Mouse (Mus musculus) granulocyte monocyte progenitor cell, adult 5-6 weeks (primary cell): ENCODE measurements around the gene Eef1e1. TPM values are rescaled to one million over a fixed set of nuclear protein-coding genes. Genes with fewer than 3 reads are reported as not detected.
"Not testable (repeated sequence)": the region's sequence is repeated elsewhere in the genome, so short reads cannot be mapped to it uniquely, and the experiment has no call there.

Experiments used
- ATAC-seq: replicated peaks from 2 replicates; pipeline ENCODE4 v1.8.0; 2016; ENCODE audit warnings: mild to moderate bottlenecking, moderate TSS enrichment, inconsistent platforms; ENCODE audit not compliant: poor library complexity, severe bottlenecking
- total RNA-seq, 2 experiments: library from RNA; stranded (forward) in 1 of 2; stranded (reverse) in 1 of 2; fragments of 200-712, 200-1000 nt in 1 of 2; fragments of >200 nt in 1 of 2; fragmentation: Nextera tagmentation in 1 of 2; gene quantifications; 2 replicates each; pipeline ENCODE4 v1.2.3; 2014 to 2017

Eef1e1 gene
- total RNA-seq, 2 experiments from 2014 or later: 50.7 to 57.7 TPM

DNA sequence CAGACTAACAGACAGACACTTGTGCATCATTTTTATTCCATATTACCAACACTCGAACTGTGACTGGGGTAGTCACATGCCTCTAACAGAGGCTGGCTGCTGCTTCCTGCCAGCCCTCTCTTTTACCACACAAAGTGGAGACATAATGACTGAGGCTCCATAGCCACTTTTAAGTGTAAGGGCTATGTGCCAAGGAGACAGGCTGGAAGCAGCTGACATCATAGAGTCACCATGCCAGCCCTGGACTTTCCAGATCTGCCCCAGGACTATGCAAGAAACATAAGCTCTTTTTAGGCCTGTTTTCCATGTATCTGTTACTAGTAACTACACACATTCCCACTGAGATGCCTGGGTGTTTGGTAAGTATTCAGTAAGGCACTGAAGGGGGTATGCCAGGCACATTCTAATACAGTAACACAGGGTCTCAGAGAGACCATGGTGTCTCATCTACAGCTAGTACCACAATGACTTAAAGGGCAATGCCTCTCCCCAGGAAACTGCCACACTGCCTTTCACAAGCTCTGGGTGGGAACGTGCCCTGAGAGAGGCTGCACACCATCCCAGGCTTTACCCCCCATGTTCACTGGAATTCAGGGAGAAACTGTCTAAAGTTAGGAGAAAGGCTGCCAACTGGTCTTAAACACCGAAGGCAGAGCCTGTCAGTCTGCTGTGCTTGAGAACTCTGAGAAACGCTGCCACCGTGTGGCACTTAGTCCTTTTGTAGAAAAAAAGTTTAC is 33.2 kb downstream of the Eef1e1 start:
- no peak; the same call in 1 of the 2 replicates for ATAC-seq

DNA sequence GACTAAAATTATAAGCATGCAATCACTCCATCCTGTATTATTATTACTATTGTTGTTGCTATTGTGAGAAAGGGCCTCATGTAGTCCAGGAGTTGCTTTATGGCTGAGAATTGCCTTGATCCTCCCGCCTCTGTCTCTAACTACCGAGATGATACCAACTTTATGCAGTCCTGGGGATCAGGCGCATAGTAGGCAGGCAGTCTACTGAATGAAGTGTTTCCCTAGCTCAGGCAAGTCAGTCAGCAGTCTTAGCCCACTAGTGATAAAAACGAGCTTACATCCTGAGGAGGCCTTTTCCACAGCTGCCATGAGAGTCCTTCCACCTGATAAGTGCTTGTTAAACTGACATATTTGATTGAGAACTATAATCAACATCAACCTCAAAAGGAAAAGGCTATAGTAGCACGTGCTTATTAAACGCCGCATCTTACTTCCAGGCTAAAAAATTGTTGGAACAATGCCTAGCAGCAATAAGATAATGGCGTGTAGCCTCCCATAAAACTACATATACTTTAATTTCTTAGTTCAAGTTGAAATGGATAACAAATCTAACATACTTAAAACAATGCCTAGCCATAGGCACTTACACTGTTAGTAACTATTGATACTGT is 34.5 kb downstream of the Eef1e1 start:
- ATAC-seq: no peak

DNA sequence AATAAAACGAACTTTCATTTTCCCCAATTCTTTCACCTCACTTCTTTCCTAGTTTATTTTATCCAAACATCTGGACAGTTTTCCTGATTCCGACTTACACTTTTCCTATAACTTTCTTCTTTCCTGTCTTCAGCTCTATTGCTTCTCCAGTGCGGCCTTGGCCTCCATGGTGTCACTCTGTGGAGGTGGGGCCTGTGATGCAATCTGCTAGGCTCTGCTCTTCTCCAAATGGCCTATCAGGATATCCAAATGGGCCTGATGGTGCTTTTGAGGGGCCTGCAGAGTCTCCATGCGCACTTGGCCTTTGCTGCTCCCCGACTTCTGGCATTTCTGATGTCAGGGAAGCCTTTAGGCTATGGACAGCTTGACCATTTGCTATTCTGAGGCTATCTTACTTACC is 35.6 kb downstream of the Eef1e1 start:
- no peak for ATAC-seq

DNA sequence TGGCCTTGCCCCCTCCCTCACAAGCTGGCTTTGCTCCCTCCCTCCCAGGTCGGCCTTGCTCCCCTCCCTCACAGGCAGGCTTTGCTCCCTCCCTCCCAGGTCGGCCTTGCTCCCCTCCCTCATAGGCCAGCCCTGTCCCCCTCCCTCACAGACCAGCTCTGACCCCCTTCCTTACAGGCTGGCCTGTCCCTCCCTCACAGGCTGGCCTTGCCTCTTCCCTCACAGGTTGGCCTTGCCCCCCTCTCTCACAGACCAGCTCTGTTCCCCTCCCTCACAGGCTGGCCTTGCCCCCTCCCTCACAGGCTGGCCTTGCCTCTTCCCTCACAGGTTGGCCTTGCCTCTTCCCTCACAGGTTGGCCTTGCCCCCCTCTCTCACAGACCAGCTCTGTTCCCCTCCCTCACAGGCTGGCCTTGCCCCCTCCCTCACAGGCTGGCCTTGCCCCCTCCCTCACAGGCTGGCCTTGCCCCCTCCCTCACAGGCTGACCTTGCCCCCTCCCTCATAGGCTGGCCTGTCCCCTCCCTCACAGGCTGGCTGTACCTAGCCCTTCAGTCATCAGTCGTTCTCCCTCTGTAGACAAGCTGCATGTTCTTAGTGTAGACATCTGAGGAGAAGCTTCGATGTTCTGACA is 40.7 kb downstream of the Eef1e1 start:
- ATAC-seq: not testable (repeated sequence)

- no peak for ATAC-seq
Observed at GRCm38 (mm10) chr13:38616887-38617286, 42.0 kb downstream of the Eef1e1 start.

- ATAC-seq: no peak
Observed at GRCm38 (mm10) chr13:38615656-38616055, 43.2 kb downstream of the Eef1e1 start.

DNA sequence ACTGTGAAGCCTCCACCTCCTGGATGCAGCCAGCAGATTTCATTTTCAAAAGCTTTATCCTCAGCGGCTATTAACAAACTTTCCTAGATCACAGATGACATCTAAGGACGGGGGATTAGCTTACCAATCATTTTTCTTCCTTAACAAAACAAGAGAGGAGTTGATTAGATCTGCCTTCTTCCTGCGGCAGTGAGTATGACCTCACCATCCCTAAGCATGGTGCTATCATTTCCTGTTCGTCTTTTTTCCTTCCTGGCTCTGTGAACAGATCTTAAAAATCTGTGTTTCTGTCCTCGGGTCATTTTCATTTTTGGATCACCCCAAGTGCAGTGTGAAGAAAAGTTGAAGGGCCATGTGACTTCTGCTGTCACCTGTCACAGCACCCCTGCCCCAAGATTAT is 44.6 kb downstream of the Eef1e1 start:
- no peak for ATAC-seq

GRCm38 (mm10) chr13:38613583-38613982 is 45.3 kb downstream of the Eef1e1 start:
- no peak for ATAC-seq

- no peak for ATAC-seq
Observed at GRCm38 (mm10) chr13:38612608-38613007, 46.2 kb downstream of the Eef1e1 start.

DNA sequence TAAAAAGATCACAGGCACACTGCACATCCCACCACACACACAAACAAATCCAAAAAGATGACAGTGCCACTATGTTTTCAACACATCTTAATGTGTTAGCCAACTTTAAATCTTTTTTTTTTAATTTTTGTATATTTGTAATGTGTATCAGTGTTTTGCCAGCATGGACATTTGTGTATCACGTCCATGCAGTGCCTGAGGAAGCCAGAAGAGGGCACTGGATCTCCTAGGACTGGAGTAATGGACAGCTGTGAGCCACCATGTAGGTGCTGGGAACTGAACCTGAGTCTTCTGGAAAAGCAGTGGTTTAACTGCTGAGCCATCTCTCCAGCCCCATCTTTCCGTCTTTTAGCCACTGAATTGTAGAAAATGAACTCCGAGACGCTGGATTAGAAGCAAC is 46.7 kb downstream of the Eef1e1 start:
- no peak for ATAC-seq

DNA sequence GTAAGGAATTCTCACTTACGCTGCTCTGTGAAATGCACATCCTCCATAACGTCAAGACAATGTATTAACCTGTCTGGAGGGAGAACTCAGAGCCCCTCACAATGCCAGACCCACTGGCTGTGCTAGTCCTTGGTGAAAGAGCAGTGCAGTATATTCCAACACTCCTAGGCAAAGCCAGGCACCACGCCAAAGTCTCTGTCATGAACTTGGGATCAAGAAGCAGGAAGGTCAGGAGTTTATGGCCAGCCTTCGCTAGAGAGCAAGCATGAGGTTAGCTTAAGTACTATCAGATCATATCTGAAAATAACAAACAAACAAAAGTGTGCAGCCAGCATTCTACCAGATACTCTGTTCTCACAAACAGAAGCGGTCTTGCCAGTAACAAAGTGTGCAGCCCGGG is 48.5 kb downstream of the Eef1e1 start:
- no peak for ATAC-seq

DNA sequence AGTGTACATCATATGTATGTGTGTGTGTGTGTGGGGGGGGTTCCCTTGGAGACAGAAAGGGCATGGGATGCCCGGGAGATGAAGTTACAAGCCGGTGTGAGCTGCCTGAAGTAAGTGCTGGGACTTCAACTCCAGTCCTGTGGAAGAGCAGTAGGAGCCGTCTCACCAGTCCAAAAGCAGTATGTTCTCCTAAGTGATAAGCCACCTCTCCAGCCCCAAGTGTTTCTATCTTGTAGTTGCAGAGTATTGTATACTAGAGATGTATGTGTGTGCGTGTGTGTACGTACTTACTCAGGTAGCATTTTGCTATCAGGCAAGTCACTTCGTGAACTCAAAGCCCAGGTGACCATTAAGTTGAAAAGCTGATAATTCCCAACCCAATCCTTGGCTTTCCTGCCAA is 51.7 kb downstream of the Eef1e1 start:
- no peak for ATAC-seq

- no peak for ATAC-seq
Observed at GRCm38 (mm10) chr13:38605353-38605752, 53.5 kb downstream of the Eef1e1 start.

- no peak for ATAC-seq
Observed at GRCm38 (mm10) chr13:38602966-38603365, 55.9 kb downstream of the Eef1e1 start.

- no peak for ATAC-seq
Observed at GRCm38 (mm10) chr13:38602243-38602832, 56.5 kb downstream of the Eef1e1 start.

GRCm38 (mm10) chr13:38600811-38601210 is 58.0 kb downstream of the Eef1e1 start:
- ATAC-seq: no peak

- no peak for ATAC-seq
Observed at GRCm38 (mm10) chr13:38597076-38597475, 61.8 kb downstream of the Eef1e1 start.

- ATAC-seq: no peak
Observed at GRCm38 (mm10) chr13:38596461-38596860, 62.4 kb downstream of the Eef1e1 start.
